Comparison of ENCODE assay signal across 16 mouse cellular contexts in the genomic region with DNA sequence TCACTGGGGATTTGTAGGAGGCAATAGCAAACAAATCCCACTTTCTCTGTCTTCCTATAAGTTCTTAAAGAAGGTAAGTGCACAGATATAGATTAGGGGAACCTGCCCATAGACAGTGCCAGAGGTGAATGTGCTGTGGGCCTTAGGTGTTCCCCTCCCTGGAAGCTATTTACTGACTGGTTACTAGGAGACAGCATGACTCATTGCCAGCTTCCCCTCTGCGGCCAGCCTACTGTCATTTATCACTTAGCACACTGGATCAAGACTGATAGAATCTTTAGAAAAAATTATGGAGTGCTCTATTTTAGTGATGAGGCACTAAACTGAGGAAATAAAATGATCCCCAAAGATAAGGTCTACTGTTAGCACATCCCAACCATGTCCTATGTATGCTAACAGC.
DNase-seq lines count a peak whose midpoint lies in the region; TF ChIP-seq lines count a peak whose summit lies in the region.
"Had no signal": no experiment of that assay in that cellular context is flagged by ENCODE, and none has a peak within 500 bp of the region (broad histone marks: within the 10 kb centered on the region; RNA-seq: fewer than 3 reads in every experiment).

No protein-coding gene starts in this region.

- no peak overlapping the region for H3K9ac ChIP-seq in CH12.LX (ENCODE audit: insufficient read depth, low read depth)
- H3K9ac ChIP-seq: heart, embryonic 15.5 days; hindbrain, embryonic 12.5 days; limb, embryonic 15.5 days; lung, embryonic 14.5 days had no signal

- H3K36me3 ChIP-seq in CH12.LX (replicated peaks in 1 of 2; ENCODE audit: control insufficient read depth in 1 of 2, insufficient read depth in 1 of 2, low read length in 1 of 2), result no peaks in the 10 kb centered on the region
- no peaks in the 10 kb centered on the region for H3K36me3 ChIP-seq in splenic B cell, adult 2 months (ENCODE audit: control insufficient read depth, insufficient read depth, low read length, poor library complexity, severe bottlenecking)
- H3K36me3 ChIP-seq: embryonic facial prominence, embryonic 10.5 days; heart, embryonic 15.5 days; hindbrain, embryonic 12.5 days; limb, embryonic 15.5 days had no signal

- no peaks in the 10 kb centered on the region for H3K27me3 ChIP-seq in CH12.LX (replicated peaks)
- no peaks in the 10 kb centered on the region for H3K27me3 ChIP-seq in splenic B cell, adult 2 months (ENCODE audit: control insufficient read depth, insufficient read depth, low read length, poor library complexity, severe bottlenecking)
- H3K27me3 ChIP-seq: heart, embryonic 15.5 days; hindbrain, embryonic 12.5 days; limb, embryonic 15.5 days had no signal

- H3K9me3 ChIP-seq in CH12.LX (replicated peaks; ENCODE audit: low read length), result no peaks in the 10 kb centered on the region
- H3K9me3 ChIP-seq: embryonic facial prominence, embryonic 10.5 days; heart, embryonic 15.5 days; hindbrain, embryonic 12.5 days; limb, embryonic 15.5 days had no signal

- H3K4me3 ChIP-seq in CH12.LX (replicated peaks in 1 of 3; ENCODE audit: low read depth in 2 of 3, low read length in 2 of 3, poor library complexity in 1 of 3), result no peak overlapping the region
- H3K4me3 ChIP-seq: embryonic facial prominence, embryonic 10.5 days; heart, embryonic 15.5 days; hindbrain, embryonic 12.5 days; layer of hippocampus, adult 2 months; limb, embryonic 15.5 days had no signal

- no peak overlapping the region for H3K27ac ChIP-seq in CH12.LX (ENCODE audit: insufficient read depth, low read depth)
- H3K27ac ChIP-seq: embryonic facial prominence, embryonic 10.5 days; heart, embryonic 15.5 days; hindbrain, embryonic 12.5 days; layer of hippocampus, adult 2 months; limb, embryonic 15.5 days had no signal

- TF ChIP-seq EP300 in CH12.LX (IDR thresholded peaks at IDR 0.05; ENCODE audit: low read length), result 0 out of 2 replicates have a peak, but pooled peaks have one; percentile 16

- in situ Hi-C loops in CH12.LX (cut with MboI; ENCODE audit: low pct_ligation_motif_present, low pct_unique_long_range_greater_than_20kb, low sequenced_read_pairs), result no loop called here

- peak; percentile 6 for DNase-seq in lung, postnatal 10 days
- DNase-seq in lung, postnatal 25 days (ENCODE audit: low spot score), result no peak
- DNase-seq in CH12.LX (ENCODE audit: extremely low read depth), result peak; percentile 62
- peak; percentile 35 for DNase-seq in c-Kit-positive CD71-negative TER-119-negative erythroid progenitor cells, embryonic 14.5 days (ENCODE audit: low read depth)
- peak; percentile 28 for DNase-seq in splenic B cell, adult 2 months (ENCODE audit: low read depth, low spot score)
- DNase-seq in cerebellum, postnatal 14 days, result no peak
- DNase-seq in left cerebral cortex, adult 8-10 months (ENCODE audit: low spot score in 2 of 2), result no peak
- DNase-seq: cerebellum, postnatal 10 days; kidney, adult 8-10 months; lung, embryonic 14.5 days; retina, postnatal 1 day had no signal

- peaks cover under 1 to 22% of the 10 kb centered on the region in 2 experiments; a peak in 3 of 4 replicates for H3K4me1 ChIP-seq in CH12.LX (ENCODE audit: control insufficient read depth in 1 of 2, insufficient read depth in 2 of 2)
- H3K4me1 ChIP-seq: limb, embryonic 15.5 days had no signal

- no peak for TF ChIP-seq CTCF in CH12.LX (conservative IDR thresholded peaks at IDR 0.05 in 1 of 2, IDR thresholded peaks at IDR 0.05 in 1 of 2; ENCODE audit: low read depth in 2 of 2, low read length in 2 of 2)

- no peak for TF ChIP-seq RAD21 in CH12.LX (IDR thresholded peaks at IDR 0.05; ENCODE audit: low read depth, low read length)

- no peaks in the 10 kb centered on the region for H3K79me2 ChIP-seq in CH12.LX (replicated peaks; ENCODE audit: control insufficient read depth, extremely low read depth, insufficient read depth, poor library complexity, severe bottlenecking)

- TF ChIP-seq POLR2A in CH12.LX (IDR thresholded peaks at IDR 0.05; ENCODE audit: low read depth, low read length), result no peak

- dilution Hi-C loops in CH12.LX (cut with MboI; ENCODE audit: extremely low pct_ligation_motif_present, extremely low pct_unique_long_range_greater_than_20kb, low sequenced_read_pairs), result no loop called here

- H3K4me2 ChIP-seq in CH12.LX (ENCODE audit: insufficient read depth, low read depth, poor library complexity, severe bottlenecking), result no peak overlapping the region
- H3K4me2 ChIP-seq: heart, embryonic 15.5 days; hindbrain, embryonic 12.5 days; limb, embryonic 15.5 days; lung, embryonic 14.5 days had no signal

TF ChIP-seq in CH12.LX, 34 proteins besides CTCF, POLR2A, EP300 and RAD21:
- TF ChIP-seq ZC3H11A (IDR thresholded peaks at IDR 0.05; ENCODE audit: low read depth, low read length), result no peak
- no peak for TF ChIP-seq HCFC1 (IDR thresholded peaks at IDR 0.05; ENCODE audit: low read depth, low read length)
- no peak; the same call in 1 of the 2 replicates for TF ChIP-seq ETS1 (conservative IDR thresholded peaks at IDR 0.05; ENCODE audit: low read depth, low read length)
- no peak for TF ChIP-seq BHLHE40 (IDR thresholded peaks at IDR 0.05; ENCODE audit: low read depth, low read length)
- TF ChIP-seq GABPA (IDR thresholded peaks at IDR 0.05; ENCODE audit: insufficient replicate concordance, low read depth, low read length), result no peak
- no peak for TF ChIP-seq MAFK (IDR thresholded peaks at IDR 0.05; ENCODE audit: insufficient replicate concordance, low read length)
- no peak for TF ChIP-seq SIN3A (IDR thresholded peaks at IDR 0.05; ENCODE audit: low read length)
- no peak for TF ChIP-seq KAT2A (IDR thresholded peaks at IDR 0.05; ENCODE audit: insufficient replicate concordance, low read length)
- TF ChIP-seq POLR2AphosphoS2 (IDR thresholded peaks at IDR 0.05; ENCODE audit: low read depth, low read length), result no peak
- no peak for TF ChIP-seq E2F4 (IDR thresholded peaks at IDR 0.05; ENCODE audit: insufficient replicate concordance, low read depth, low read length)
- TF ChIP-seq MYC (IDR thresholded peaks at IDR 0.05; ENCODE audit: low read depth, low read length), result no peak
- no peak for TF ChIP-seq PAX5 (IDR thresholded peaks at IDR 0.05; ENCODE audit: low read length)
- no peak for TF ChIP-seq TBP (conservative IDR thresholded peaks at IDR 0.05; ENCODE audit: low read depth, low read length)

Comparison
In these comparisons a context has a peak if more than half of its experiments do, and no peak if none do; other contexts are left out.
1. DNase-seq: peak in lung, postnatal 10 days (single experiment), CH12.LX (single experiment), c-Kit-positive CD71-negative TER-119-negative erythroid progenitor cells, embryonic 14.5 days (single experiment) and splenic B cell, adult 2 months (single experiment); none in lung, postnatal 25 days (single experiment), cerebellum, postnatal 14 days (0 of 2) and left cerebral cortex, adult 8-10 months (0 of 2).